Mouse (Mus musculus): ENCODE measurements at regions not wholly inside any gene's neighbourhood (a gene's known extent, or its start where the extent isn't known, plus 50 kb on each side); places are given as distances from the start of the nearest gene placed in this dataset.

DNA sequence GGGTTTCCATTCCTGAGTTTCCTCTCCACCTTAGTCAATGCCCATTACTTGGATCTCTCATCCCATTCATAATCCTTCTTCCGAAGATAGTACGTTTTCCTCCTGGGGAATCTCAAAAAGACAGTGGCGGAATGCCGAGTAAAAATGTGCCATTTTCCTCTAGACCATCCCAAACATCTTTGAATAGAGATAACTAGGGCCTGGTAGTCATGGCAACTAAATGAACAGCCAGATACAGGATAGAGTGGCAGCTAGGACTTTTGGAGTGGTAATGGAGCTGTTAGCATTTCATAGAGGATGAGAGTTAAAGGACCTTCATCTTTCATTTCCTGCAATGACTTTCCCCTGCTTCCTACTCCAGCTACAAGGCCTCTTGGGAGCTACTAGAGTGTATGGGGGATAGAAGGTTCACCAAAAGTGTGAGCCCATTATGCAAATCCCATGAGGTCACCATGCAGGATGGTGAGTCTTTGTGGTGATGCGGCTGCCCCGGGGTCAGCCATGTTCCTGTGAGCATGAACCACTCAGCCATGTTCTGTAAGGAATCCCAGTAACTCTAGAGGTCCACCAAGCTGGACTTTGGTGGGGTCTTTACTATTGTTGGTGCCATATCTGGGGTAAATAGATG, 317.4 kb upstream of the Shh start:
- TF ChIP-seq POLR2A (IDR thresholded peaks at IDR 0.05; ENCODE audit: low read depth, low read length) (no peak), CTCF (conservative IDR thresholded peaks at IDR 0.05; ENCODE audit: insufficient read depth, insufficient read length, low read depth, low read length) (no peak)
